Mouse (Mus musculus) forebrain, embryonic 14.5 days (tissue): ENCODE measurements at regions not wholly inside any gene's neighbourhood (a gene's known extent, or its start where the extent isn't known, plus 50 kb on each side); places are given as distances from the start of the nearest gene placed in this dataset.

ENCODE experiments used
- ATAC-seq: fragments of 200-750 bp; cut with Nextera tagmentation; 2 replicates; pipeline ENCODE4 v1.8.0; 2017; ENCODE audit warnings: mild to moderate bottlenecking, moderate library complexity
- DNase-seq: peaks from one replicate; pipeline ENCODE4 v3.0.0-alpha.2; 2015; ENCODE audit warnings: low spot score
- H3K27ac ChIP-seq: fragments of 300-500 bp; sonication (generic); 2 replicates; pipeline ENCODE4 v1.5.1; 2014; ENCODE audit warnings: low read depth, mild to moderate bottlenecking, control low read depth, low read length, moderate library complexity
- H3K27me3 ChIP-seq: fragments of 300-500 bp; sonication (generic); replicated peaks from 2 replicates; pipeline ENCODE4 v1.6.1; 2014; ENCODE audit warnings: low read length, control low read depth, mixed read lengths; ENCODE audit not compliant: control insufficient read depth, insufficient read depth
- H3K36me3 ChIP-seq: fragments of 300-500 bp; sonication (generic); 2 replicates; pipeline ENCODE4 v1.6.1; 2014; ENCODE audit warnings: low read length, control low read depth; ENCODE audit not compliant: control insufficient read depth, insufficient read depth
- H3K4me1 ChIP-seq: fragments of 300-500 bp; sonication (generic); 2 replicates; pipeline ENCODE4 v1.6.1; 2014; ENCODE audit warnings: antibody characterized with exemption, low read length, control low read depth; ENCODE audit not compliant: control insufficient read depth, insufficient read depth
- H3K4me2 ChIP-seq: fragments of 300-500 bp; sonication (generic); 2 replicates; pipeline ENCODE4 v1.6.1; 2014; ENCODE audit warnings: mild to moderate bottlenecking, control low read depth, low read length
- H3K4me3 ChIP-seq: fragments of 300-500 bp; sonication (generic); 2 replicates; pipeline ENCODE4 v1.5.1; 2014; ENCODE audit warnings: low read depth, low read length, control low read depth
- H3K9ac ChIP-seq: fragments of 300-500 bp; sonication (generic); 2 replicates; pipeline ENCODE4 v1.6.1; 2014; ENCODE audit warnings: mild to moderate bottlenecking, low read length, control low read depth, moderate library complexity
- H3K9me3 ChIP-seq: fragments of 300-500 bp; sonication (generic); replicated peaks from 2 replicates; pipeline ENCODE4 v1.6.1; 2016; ENCODE audit warnings: low read length, control low read depth, mixed read lengths; ENCODE audit not compliant: control insufficient read depth
- WGBS: fragments of 180-500 bp; shearing (Covaris S2); extraction: QIAGEN DNeasy Blood & Tissue Kit; methylation state at CpG from one replicate; pipeline ENCODE4 v1.1.7; 2014; 5-methylcytosine and 5-hydroxymethylcytosine counted together

- Histone ChIP-seq H3K27ac (no peak overlapping the region), H3K9ac (no peak overlapping the region), H3K9me3 (no peaks in the 10 kb centered on the region), H3K4me2 (no peak overlapping the region), H3K27me3 (no peaks in the 10 kb centered on the region), H3K4me3 (no peak overlapping the region), H3K4me1 (no peaks in the 10 kb centered on the region), H3K36me3 (no peaks in the 10 kb centered on the region)
- no peak for DNase-seq
- WGBS = 20% methylated on average over 3 of the region's 3 CpGs
- ATAC-seq = no peak
These were observed 2634.2 kb downstream of the 9330182O14Rik start for GRCm38 (mm10) chr15:42768396-42768795.

GRCm38 (mm10) chr15:42779903-42780302 lies 2645.7 kb downstream of the 9330182O14Rik start:
- ATAC-seq = no peak

GRCm38 (mm10) chr15:42801217-42801616 lies 2667.1 kb downstream of the 9330182O14Rik start:
- no peaks in the 10 kb centered on the region for H3K36me3 ChIP-seq

More at GRCm38 (mm10) chr15:42779903-42780302, 2645.7 kb downstream of the 9330182O14Rik start:
- Histone ChIP-seq H3K27me3 (no peaks in the 10 kb centered on the region), H3K4me1 (no peaks in the 10 kb centered on the region), H3K4me3 (no peak overlapping the region), H3K4me2 (no peak overlapping the region), H3K9me3 (no peaks in the 10 kb centered on the region), H3K9ac (no peak overlapping the region), H3K36me3 (no peaks in the 10 kb centered on the region), H3K27ac (no peak overlapping the region)
- no peak for DNase-seq

GRCm38 (mm10) chr15:42810871-42811490 lies 2676.8 kb downstream of the 9330182O14Rik start:
- H3K27me3 ChIP-seq = no peaks in the 10 kb centered on the region
- no peak overlapping the region for H3K27ac ChIP-seq
- H3K9me3 ChIP-seq = no peaks in the 10 kb centered on the region
- no peak overlapping the region for H3K4me3 ChIP-seq
- ATAC-seq (no peak), DNase-seq (peak; percentile 4)
- H3K9ac ChIP-seq = no peak overlapping the region
- WGBS = 80% methylated on average over 1 of the region's 1 CpGs
- H3K4me1 ChIP-seq = no peaks in the 10 kb centered on the region
- H3K4me2 ChIP-seq = no peak overlapping the region
- H3K36me3 ChIP-seq = no peaks in the 10 kb centered on the region

More at GRCm38 (mm10) chr15:42801217-42801616, 2667.1 kb downstream of the 9330182O14Rik start:
- no peaks in the 10 kb centered on the region for H3K27me3 ChIP-seq
- no peak overlapping the region for H3K4me2 ChIP-seq
- H3K4me1 ChIP-seq = no peaks in the 10 kb centered on the region
- no peak overlapping the region for H3K4me3 ChIP-seq
- WGBS = 79% methylated on average over 1 of the region's 1 CpGs
- ATAC-seq = no peak
- no peak overlapping the region for H3K27ac ChIP-seq
- no peak for DNase-seq
- no peaks in the 10 kb centered on the region for H3K9me3 ChIP-seq
- no peak overlapping the region for H3K9ac ChIP-seq

- H3K9me3 ChIP-seq = no peaks in the 10 kb centered on the region
- H3K4me2 ChIP-seq = no peak overlapping the region
- H3K4me1 ChIP-seq = no peaks in the 10 kb centered on the region
- H3K9ac ChIP-seq = no peak overlapping the region
- no peaks in the 10 kb centered on the region for H3K36me3 ChIP-seq
- no peaks in the 10 kb centered on the region for H3K27me3 ChIP-seq
- no peak overlapping the region for H3K4me3 ChIP-seq
- 68% methylated on average over 4 of the region's 4 CpGs for WGBS
- H3K27ac ChIP-seq = no peak overlapping the region
- DNase-seq (peak; percentile 49), ATAC-seq (no peak)
These were observed 2681.0 kb downstream of the 9330182O14Rik start for GRCm38 (mm10) chr15:42815026-42815724.

- H3K27me3 ChIP-seq = no peaks in the 10 kb centered on the region
- DNase-seq = no peak
- no peak overlapping the region for H3K9ac ChIP-seq
- H3K9me3 ChIP-seq = no peaks in the 10 kb centered on the region
- no peak for ATAC-seq
- H3K36me3 ChIP-seq = no peaks in the 10 kb centered on the region
- H3K4me1 ChIP-seq = no peaks in the 10 kb centered on the region
- no peak overlapping the region for H3K27ac ChIP-seq
- no peak overlapping the region for H3K4me3 ChIP-seq
- no peak overlapping the region for H3K4me2 ChIP-seq
- WGBS = 83% methylated on average over 1 of the region's 1 CpGs
These were observed 2704.7 kb downstream of the 9330182O14Rik start for GRCm38 (mm10) chr15:42838839-42839238.

GRCm38 (mm10) chr15:42850003-42850402 lies 2715.8 kb downstream of the 9330182O14Rik start:
- WGBS = 96% methylated on average over 2 of the region's 2 CpGs
- H3K4me1 ChIP-seq = no peaks in the 10 kb centered on the region

GRCm38 (mm10) chr15:42872491-42872890 lies 2738.3 kb downstream of the 9330182O14Rik start:
- no peaks in the 10 kb centered on the region for H3K9me3 ChIP-seq
- ATAC-seq (no peak), DNase-seq (no peak)
- H3K9ac ChIP-seq = no peak overlapping the region
- H3K4me3 ChIP-seq = no peak overlapping the region
- no peaks in the 10 kb centered on the region for H3K4me1 ChIP-seq
- H3K4me2 ChIP-seq = no peak overlapping the region
- H3K36me3 ChIP-seq = no peaks in the 10 kb centered on the region
- H3K27ac ChIP-seq = no peak overlapping the region
- H3K27me3 ChIP-seq = no peaks in the 10 kb centered on the region
- WGBS = 83% methylated on average over 2 of the region's 2 CpGs

More at GRCm38 (mm10) chr15:42850003-42850402, 2715.8 kb downstream of the 9330182O14Rik start:
- no peak overlapping the region for H3K4me3 ChIP-seq
- DNase-seq (no peak), ATAC-seq (no peak)
- H3K27ac ChIP-seq = no peak overlapping the region
- H3K9ac ChIP-seq = no peak overlapping the region
- H3K36me3 ChIP-seq = no peaks in the 10 kb centered on the region
- no peaks in the 10 kb centered on the region for H3K27me3 ChIP-seq
- no peak overlapping the region for H3K4me2 ChIP-seq
- no peaks in the 10 kb centered on the region for H3K9me3 ChIP-seq

- H3K9me3 ChIP-seq = no peaks in the 10 kb centered on the region
- H3K9ac ChIP-seq = no peak overlapping the region
- ATAC-seq = no peak
- H3K4me1 ChIP-seq = no peaks in the 10 kb centered on the region
- no peak for DNase-seq
- no peak overlapping the region for H3K27ac ChIP-seq
- H3K27me3 ChIP-seq = no peaks in the 10 kb centered on the region
- H3K4me2 ChIP-seq = no peak overlapping the region
- H3K4me3 ChIP-seq = no peak overlapping the region
- WGBS = 86% methylated on average over 1 of the region's 1 CpGs
- no peaks in the 10 kb centered on the region for H3K36me3 ChIP-seq
These were observed 2760.4 kb downstream of the 9330182O14Rik start for GRCm38 (mm10) chr15:42894611-42895010.
